Mouse (Mus musculus): Measurements from ENCODE around the gene Creb3l1.

Gene Creb3l1

GRCm38 (mm10) chr2:92030554-92030953 is 6.3 kb upstream of the Creb3l1 start:
- no peak for DNase-seq (ENCODE audit: low spot score)

- peak; percentile 77 for DNase-seq (ENCODE audit: low spot score)
Measured at GRCm38 (mm10) chr2:92029387-92030133, 5.3 kb upstream of the Creb3l1 start.

- DNase-seq (ENCODE audit: low spot score) = no peak
Measured at GRCm38 (mm10) chr2:92027811-92028590, 3.7 kb upstream of the Creb3l1 start.

GRCm38 (mm10) chr2:92025966-92026365 is 1.7 kb upstream of the Creb3l1 start:
- DNase-seq (ENCODE audit: low spot score) = no peak

- DNase-seq (ENCODE audit: low spot score) = no peak
Measured at GRCm38 (mm10) chr2:92025202-92025601, 900 bp upstream of the Creb3l1 start.

GRCm38 (mm10) chr2:92023362-92024273 is 684 bp downstream of the Creb3l1 start:
- DNase-seq (ENCODE audit: low spot score) = peak; percentile 69

- DNase-seq (ENCODE audit: low spot score) = no peak
Measured at GRCm38 (mm10) chr2:92020676-92021265, 3.5 kb downstream of the Creb3l1 start.

- no peak for DNase-seq (ENCODE audit: low spot score)
Measured at GRCm38 (mm10) chr2:92017440-92017839, 6.9 kb downstream of the Creb3l1 start.

- peak; percentile 91 for DNase-seq (ENCODE audit: low spot score)
Measured at GRCm38 (mm10) chr2:92016981-92017380, 7.3 kb downstream of the Creb3l1 start.

- DNase-seq (ENCODE audit: low spot score) = no peak
Measured at GRCm38 (mm10) chr2:92014891-92015290, 9.4 kb downstream of the Creb3l1 start.

GRCm38 (mm10) chr2:92014248-92014647 is 10.1 kb downstream of the Creb3l1 start:
- DNase-seq (ENCODE audit: low spot score) = no peak

- peak; percentile 84 for DNase-seq (ENCODE audit: low spot score)
Measured at GRCm38 (mm10) chr2:92012768-92013445, 11.4 kb downstream of the Creb3l1 start.

GRCm38 (mm10) chr2:92011424-92012353 is 12.6 kb downstream of the Creb3l1 start:
- peak; percentile 70 for DNase-seq (ENCODE audit: low spot score)

- DNase-seq (ENCODE audit: low spot score) = peak; percentile 60
Measured at GRCm38 (mm10) chr2:92008623-92009404, 15.5 kb downstream of the Creb3l1 start.

GRCm38 (mm10) chr2:92007933-92008622 is 16.2 kb downstream of the Creb3l1 start:
- DNase-seq (ENCODE audit: low spot score) = peak; percentile 97

GRCm38 (mm10) chr2:92006983-92007921 is 17.1 kb downstream of the Creb3l1 start:
- peak; percentile 38 for DNase-seq (ENCODE audit: low spot score)

GRCm38 (mm10) chr2:92006491-92006890 is 17.8 kb downstream of the Creb3l1 start:
- no peak for DNase-seq (ENCODE audit: low spot score)
